Mouse (Mus musculus) MEL (cell line): Measurements from ENCODE around the gene Asb17. TPM values are rescaled to one million over a fixed set of nuclear protein-coding genes. Genes with fewer than 3 reads are reported as not detected.
A peak's percentile ranks its signal among the peaks of the same experiment; 100 is the strongest.

Source experiments
- DNase-seq: peaks from one replicate; pipeline ENCODE4 v3.0.0; 2011; ENCODE audit warnings: low read depth, low spot score
- H3K27ac ChIP-seq: 2 replicates; pipeline ENCODE4 v1.5.1; 2012; ENCODE audit warnings: low read depth, mild to moderate bottlenecking, control low read depth, low read length, moderate library complexity; ENCODE audit not compliant: control insufficient read depth
- H3K27me3 ChIP-seq, 2 experiments: fragments of 150-350 bp in 1 of 2; sonication (generic) in 1 of 2; 2 replicates each; pipeline ENCODE4 v1.6.1; 2012; ENCODE audit warnings: low read length in 2 of 2, mild to moderate bottlenecking in 2 of 2, improper control_type of control experiment in 1 of 2, moderate library complexity in 1 of 2; ENCODE audit not compliant: insufficient read depth in 2 of 2, control insufficient read depth in 1 of 2
- H3K36me3 ChIP-seq, 2 experiments: 2 replicates each; pipeline ENCODE4 v1.6.1; 2012 to 2014; ENCODE audit warnings: low read length in 2 of 2, improper control_type of control experiment in 1 of 2, inconsistent platforms in 1 of 2, mild to moderate bottlenecking in 1 of 2; ENCODE audit not compliant: insufficient read depth in 2 of 2, control insufficient read depth in 1 of 2
- H3K4me1 ChIP-seq, 2 experiments: fragments of 150-350 bp in 1 of 2; sonication (generic) in 1 of 2; 2 replicates each; pipeline ENCODE4 v1.6.1; 2012; ENCODE audit warnings: low read length in 2 of 2, improper control_type of control experiment in 1 of 2, mild to moderate bottlenecking in 1 of 2; ENCODE audit not compliant: insufficient read depth in 2 of 2, control insufficient read depth in 1 of 2
- H3K4me3 ChIP-seq, 2 experiments: fragments of 150-350 bp in 1 of 2; sonication (generic) in 1 of 2; 2 replicates each; pipeline ENCODE4 v1.5.1; 2012; ENCODE audit warnings: low read depth in 2 of 2, low read length in 2 of 2, mild to moderate bottlenecking in 2 of 2, moderate library complexity in 2 of 2, control low read depth in 1 of 2, improper control_type of control experiment in 1 of 2; ENCODE audit not compliant: control insufficient read depth in 1 of 2, insufficient read depth in 1 of 2
- H3K79me2 ChIP-seq: 2 replicates; pipeline ENCODE4 v1.6.1; 2012; ENCODE audit warnings: mild to moderate bottlenecking, low read length, moderate library complexity; ENCODE audit not compliant: control insufficient read depth, poor library complexity, insufficient read depth
- H3K9ac ChIP-seq: 2 replicates; pipeline ENCODE4 v1.6.1; 2012; ENCODE audit warnings: low read depth, mild to moderate bottlenecking, control low read depth, low read length, moderate library complexity; ENCODE audit not compliant: control insufficient read depth, poor library complexity, severe bottlenecking
- H3K9me3 ChIP-seq: fragments of 150-350 bp; sonication (generic); replicated peaks from 2 replicates; pipeline ENCODE4 v1.6.1; 2012; ENCODE audit warnings: mild to moderate bottlenecking, low read length, improper control_type of control experiment, moderate library complexity; ENCODE audit not compliant: insufficient read depth
- CHD1 ChIP-seq: IDR thresholded peaks from 2 replicates; pipeline ENCODE4 v1.6.1; 2012; ENCODE audit warnings: low read depth, mild to moderate bottlenecking, inconsistent platforms, low read length, improper control_type of control experiment
- CHD2 ChIP-seq: IDR thresholded peaks from 2 replicates; pipeline ENCODE4 v1.6.1; 2011; ENCODE audit warnings: low read length, improper control_type of control experiment
- CTCF ChIP-seq, 3 experiments: IDR thresholded peaks in 2 of 3; conservative IDR thresholded peaks in 1 of 3; 2 replicates each; pipeline ENCODE4 v1.5.1; 2011 to 2012; ENCODE audit warnings: low read length in 3 of 3, low read depth in 2 of 3, mild to moderate bottlenecking in 2 of 3, improper control_type of control experiment in 1 of 3, inconsistent platforms in 1 of 3, mixed read lengths in 1 of 3, moderate library complexity in 1 of 3; ENCODE audit not compliant: control insufficient read depth in 1 of 3, insufficient read depth in 1 of 3, poor library complexity in 1 of 3, severe bottlenecking in 1 of 3
- E2F4 ChIP-seq: IDR thresholded peaks from 2 replicates; pipeline ENCODE4 v1.6.1; 2011; ENCODE audit warnings: low read depth, low read length, improper control_type of control experiment, borderline replicate concordance
- ELF1 ChIP-seq: IDR thresholded peaks from 2 replicates; pipeline ENCODE4 v1.6.1; 2014; ENCODE audit warnings: low read depth, mild to moderate bottlenecking, inconsistent platforms, low read length, improper control_type of control experiment, moderate library complexity
- EP300 ChIP-seq, 2 experiments: IDR thresholded peaks; 2 replicates each; pipeline ENCODE4 v1.6.1; 2011; ENCODE audit warnings: improper control_type of control experiment in 2 of 2, low read length in 2 of 2, low read depth in 1 of 2, mild to moderate bottlenecking in 1 of 2
- ETS1 ChIP-seq: IDR thresholded peaks from 2 replicates; pipeline ENCODE4 v1.6.1; 2012; ENCODE audit warnings: low read depth, mild to moderate bottlenecking, inconsistent platforms, low read length, improper control_type of control experiment, moderate library complexity
- GABPA ChIP-seq: IDR thresholded peaks from 2 replicates; pipeline ENCODE4 v1.6.1; 2012; ENCODE audit warnings: low read depth, mild to moderate bottlenecking, inconsistent platforms, low read length, improper control_type of control experiment, moderate library complexity
- GATA1 ChIP-seq: IDR thresholded peaks from 2 replicates; pipeline ENCODE4 v1.6.1; 2011; ENCODE audit warnings: low read depth, low read length, improper control_type of control experiment
- KAT2A ChIP-seq: conservative IDR thresholded peaks from 2 replicates; pipeline ENCODE4 v1.6.1; 2012; ENCODE audit warnings: low read depth, low read length, improper control_type of control experiment, inconsistent platforms
- MAFK ChIP-seq: IDR thresholded peaks from 2 replicates; pipeline ENCODE4 v1.6.1; 2011; ENCODE audit warnings: low read depth, mild to moderate bottlenecking, low read length, improper control_type of control experiment, borderline replicate concordance
- MAZ ChIP-seq: IDR thresholded peaks from 2 replicates; pipeline ENCODE4 v1.6.1; 2012; ENCODE audit warnings: low read depth, mild to moderate bottlenecking, inconsistent platforms, low read length, improper control_type of control experiment
- MYB ChIP-seq: IDR thresholded peaks from 2 replicates; pipeline ENCODE4 v1.6.1; 2011; ENCODE audit warnings: mild to moderate bottlenecking, low read depth, low read length, improper control_type of control experiment
- MYC ChIP-seq: IDR thresholded peaks from 2 replicates; pipeline ENCODE4 v1.6.1; 2011; ENCODE audit warnings: low read depth, mild to moderate bottlenecking, low read length, improper control_type of control experiment, moderate library complexity
- NELFE ChIP-seq: IDR thresholded peaks from 2 replicates; pipeline ENCODE4 v1.6.1; 2011; ENCODE audit warnings: low read depth, low read length, improper control_type of control experiment
- POLR2AphosphoS2 ChIP-seq: IDR thresholded peaks from 2 replicates; pipeline ENCODE4 v1.6.1; 2011; ENCODE audit warnings: low read length, improper control_type of control experiment
- RAD21 ChIP-seq: IDR thresholded peaks from 2 replicates; pipeline ENCODE4 v1.6.1; 2011; ENCODE audit warnings: mild to moderate bottlenecking, low read depth, low read length, improper control_type of control experiment
- SIN3A ChIP-seq: IDR thresholded peaks from 2 replicates; pipeline ENCODE4 v1.6.1; 2012; ENCODE audit warnings: low read length, improper control_type of control experiment, inconsistent platforms
- SMC3 ChIP-seq: IDR thresholded peaks from 2 replicates; pipeline ENCODE4 v1.6.1; 2011; ENCODE audit warnings: low read depth, low read length, improper control_type of control experiment
- TAL1 ChIP-seq: IDR thresholded peaks from 2 replicates; pipeline ENCODE4 v1.6.1; 2012; ENCODE audit warnings: mild to moderate bottlenecking, inconsistent platforms, low read length, moderate library complexity, mixed read lengths
- TBP ChIP-seq: IDR thresholded peaks from 2 replicates; pipeline ENCODE4 v1.8.0; 2011; ENCODE audit warnings: low read depth, low read length, improper control_type of control experiment
- TCF12 ChIP-seq: IDR thresholded peaks from 2 replicates; pipeline ENCODE4 v1.6.1; 2014; ENCODE audit warnings: low read depth, mild to moderate bottlenecking, inconsistent platforms, low read length, improper control_type of control experiment, moderate library complexity
- USF1 ChIP-seq: IDR thresholded peaks from 2 replicates; pipeline ENCODE4 v1.6.1; 2014; ENCODE audit warnings: low read depth, mild to moderate bottlenecking, inconsistent platforms, low read length, improper control_type of control experiment, moderate library complexity
- USF2 ChIP-seq, 2 experiments: IDR thresholded peaks; 2 replicates each; pipeline ENCODE4 v1.6.1; 2011 to 2012; ENCODE audit warnings: improper control_type of control experiment in 2 of 2, low read length in 2 of 2, borderline replicate concordance in 1 of 2, inconsistent platforms in 1 of 2, low read depth in 1 of 2, mild to moderate bottlenecking in 1 of 2; ENCODE audit not compliant: insufficient read depth in 1 of 2
- ZC3H11A ChIP-seq: IDR thresholded peaks from 2 replicates; pipeline ENCODE4 v1.6.1; 2012; ENCODE audit warnings: low read depth, mild to moderate bottlenecking, inconsistent platforms, low read length, improper control_type of control experiment
- ZMIZ1 ChIP-seq: IDR thresholded peaks from 2 replicates; pipeline ENCODE4 v1.6.1; 2012; ENCODE audit warnings: low read depth, mild to moderate bottlenecking, inconsistent platforms, low read length, improper control_type of control experiment, moderate library complexity
- polyA plus RNA-seq, 2 experiments: library from polyadenylated mRNA; stranded (reverse) in 1 of 2; unstranded in 1 of 2; fragments of >175 nt in 1 of 2; fragments of >200 nt in 1 of 2; gene quantifications; 2 replicates each; pipeline versions ENCODE4 v1.2.1 to v1.2.4; 2012; ENCODE audit warnings: low replicate concordance in 2 of 2, low read depth in 1 of 2; ENCODE audit not compliant: insufficient read length in 2 of 2, insufficient read depth in 1 of 2, missing spikeins in 1 of 2
- total RNA-seq: library from RNA; depleted of rRNA; stranded (reverse); fragments of 300-350 nt; gene quantifications from 2 replicates; pipeline ENCODE4 v1.2.3, GENCODE M21; 2012

Asb17 gene
- total and polyA plus RNA-seq, 3 experiments: 5.7 to 9.7 TPM; not detected in 1

- TF ChIP-seq CHD2 (no peak), GATA1 (no peak), RAD21 (peak; percentile 60), TAL1 (no peak), POLR2AphosphoS2 (no peak), ZC3H11A (peak; percentile 61), MAZ (no peak), TBP (no peak), ETS1 (no peak), TCF12 (no peak), KAT2A (no peak), CTCF (IDR thresholded peaks at IDR 0.05 in 2 of 3, conservative IDR thresholded peaks at IDR 0.05 in 1 of 3; ENCODE audit: control insufficient read depth in 1 of 3, insufficient read depth in 1 of 3, low read depth in 2 of 3, low read length in 3 of 3, poor library complexity in 1 of 3, severe bottlenecking in 1 of 3) (peak; percentile 18 to 55 (median 42); a peak in 5 of 6 replicates), USF1 (no peak), SMC3 (peak; percentile 59), USF2 (IDR thresholded peaks at IDR 0.05; ENCODE audit: borderline replicate concordance in 1 of 2, insufficient read depth in 1 of 2, low read depth in 1 of 2, low read length in 2 of 2) (no peak), MYB (no peak), MAFK (no peak), ELF1 (no peak), SIN3A (no peak), CHD1 (no peak)
- TF ChIP-seq, all 39 proteins: peak for 4
- H3K4me1 ChIP-seq: peaks cover 0 to 2% of the 10 kb centered on the region in 2 experiments; a peak in 1 of 4 replicates
- no peaks in the 10 kb centered on the region for H3K79me2 ChIP-seq
- H3K27me3 ChIP-seq: no peaks in the 10 kb centered on the region
- H3K9me3 ChIP-seq: no peaks in the 10 kb centered on the region
- peak; percentile 34 for DNase-seq
- no peak overlapping the region for H3K9ac ChIP-seq
- H3K36me3 ChIP-seq: no peaks in the 10 kb centered on the region; a peak in 1 of 4 replicates
- H3K27ac ChIP-seq: no peak overlapping the region
- no peak overlapping the region for H3K4me3 ChIP-seq
Observed at GRCm38 (mm10) chr3:153867149-153868136, 23.4 kb downstream of the Asb17 start.

DNA sequence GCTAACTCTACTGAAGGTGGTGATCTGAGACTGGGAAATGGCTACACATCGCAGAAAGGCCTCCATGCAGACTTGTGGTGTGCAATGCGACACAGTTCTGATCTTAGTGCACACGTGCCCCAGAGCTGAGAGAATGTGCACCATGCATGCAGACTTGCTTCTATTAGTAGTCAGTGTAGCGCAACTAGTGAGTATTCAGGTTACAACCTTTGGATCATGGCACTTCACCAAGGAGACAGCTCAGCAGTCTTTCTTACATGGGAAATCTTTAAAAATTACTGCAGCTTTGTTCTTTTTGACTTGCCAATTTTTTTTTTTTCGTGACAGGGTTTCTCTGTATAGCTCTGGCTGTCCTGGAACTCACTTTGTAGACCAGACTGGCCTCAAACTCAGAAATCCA, 27.4 kb downstream of the Asb17 start:
- no peaks in the 10 kb centered on the region for H3K36me3 ChIP-seq
- no peaks in the 10 kb centered on the region for H3K27me3 ChIP-seq
- no peaks in the 10 kb centered on the region for H3K79me2 ChIP-seq
- no peak overlapping the region for H3K27ac ChIP-seq
- no peak overlapping the region for H3K4me3 ChIP-seq
- TF ChIP-seq RAD21 (no peak), KAT2A (no peak), TBP (no peak), E2F4 (no peak), ZMIZ1 (no peak), MAFK (no peak), MYC (no peak), SMC3 (no peak), NELFE (no peak), CHD1 (no peak), GABPA (no peak), EP300 (IDR thresholded peaks at IDR 0.05; ENCODE audit: low read depth in 1 of 2, low read length in 2 of 2) (no peak), ELF1 (no peak)
- H3K9ac ChIP-seq: no peak overlapping the region
- no peaks in the 10 kb centered on the region for H3K9me3 ChIP-seq
- no peaks in the 10 kb centered on the region for H3K4me1 ChIP-seq
- DNase-seq: no peak
